Comparison of ENCODE assay signal across 26 mouse cellular contexts in the genomic region with DNA sequence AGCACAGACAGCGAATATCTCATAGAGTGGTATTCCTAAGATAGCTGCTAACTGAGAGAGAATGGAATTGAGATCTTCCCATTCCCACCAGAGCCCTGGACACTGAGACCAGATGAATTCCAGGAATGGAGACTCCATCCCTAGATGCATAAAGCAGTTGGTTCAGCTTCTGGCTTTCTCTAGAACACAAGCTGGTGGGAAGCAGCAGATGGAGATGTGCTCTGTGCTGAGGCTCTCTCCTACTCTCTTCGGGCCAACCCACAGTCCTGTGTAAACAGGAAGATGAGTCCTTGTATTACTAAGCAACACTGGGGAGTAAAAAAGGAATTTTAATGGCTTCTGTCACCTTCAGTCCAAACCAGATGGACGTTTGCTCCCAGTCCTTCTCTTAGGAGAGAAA. TPM values are rescaled to one million over a fixed set of nuclear protein-coding genes. Genes with fewer than 3 reads are reported as not detected.
DNase-seq lines count a peak whose midpoint lies in the region; ATAC-seq and TF ChIP-seq lines count a peak whose summit lies in the region.
"Had no signal": no experiment of that assay in that cellular context is flagged by ENCODE, and none has a peak within 500 bp of the region (broad histone marks: within the 10 kb centered on the region; RNA-seq: fewer than 3 reads in every experiment).

No protein-coding gene starts in this region.

- no peak for TF ChIP-seq EP300 in stomach, postnatal 0 days (optimal IDR thresholded peaks at IDR 0.05)

- H3K4me1 ChIP-seq in stomach, postnatal 0 days (replicated peaks; ENCODE audit: control insufficient read depth, insufficient read depth): no peaks in the 10 kb centered on the region
- H3K4me1 ChIP-seq: embryonic facial prominence, embryonic 12.5 days; heart, embryonic 13.5 days; kidney, embryonic 15.5 days; limb, embryonic 13.5 days; liver, embryonic 13.5 days had no signal

- no peak for TF ChIP-seq CTCF in layer of hippocampus, adult 2 months (conservative IDR thresholded peaks at IDR 0.05)
- TF ChIP-seq CTCF in stomach, postnatal 0 days (IDR thresholded peaks at IDR 0.05; ENCODE audit: low read depth): no peak

- no peak overlapping the region for H3K4me3 ChIP-seq in layer of hippocampus, adult 2 months
- H3K4me3 ChIP-seq in stomach, postnatal 0 days (ENCODE audit: low read depth, low read length): no peak overlapping the region
- H3K4me3 ChIP-seq: embryonic facial prominence, embryonic 12.5 days; heart, adult 2 months; heart, embryonic 13.5 days; kidney, embryonic 15.5 days; limb, embryonic 13.5 days; liver, embryonic 13.5 days had no signal

- no peaks in the 10 kb centered on the region for H3K27me3 ChIP-seq in stomach, postnatal 0 days (ENCODE audit: control insufficient read depth, insufficient read depth, low read length)
- H3K27me3 ChIP-seq: embryonic facial prominence, embryonic 12.5 days; heart, embryonic 13.5 days; kidney, embryonic 15.5 days; limb, embryonic 13.5 days; liver, embryonic 13.5 days had no signal

- no peaks in the 10 kb centered on the region for H3K9me3 ChIP-seq in stomach, postnatal 0 days (ENCODE audit: control insufficient read depth, low read length)
- H3K9me3 ChIP-seq: embryonic facial prominence, embryonic 12.5 days; heart, embryonic 13.5 days; kidney, embryonic 15.5 days; limb, embryonic 13.5 days; liver, embryonic 13.5 days had no signal

- 35% methylated on average over 3 of the region's 3 CpGs for WGBS in stomach, postnatal 0 days

- no peak for DNase-seq in frontal cortex, postnatal 10 days (ENCODE audit: low spot score in 2 of 2)
- DNase-seq in layer of hippocampus, adult 2 months (ENCODE audit: low spot score in 2 of 2): peak; percentile 51 to 52
- no peak for DNase-seq in layer of hippocampus, postnatal 36 days
- DNase-seq in right cerebral cortex, adult 18-20 months: peak; percentile 77
- DNase-seq in right cerebral cortex, postnatal 14 days: no peak
- no peak for DNase-seq in stomach, postnatal 0 days (ENCODE audit: low spot score)
- DNase-seq in spleen, postnatal 14 days (ENCODE audit: low spot score in 2 of 2): no peak
- DNase-seq: adrenal gland, postnatal 10 days; cerebellum, adult 2 months; cerebellum, postnatal 25 days; gastrocnemius, postnatal 36 days; heart, adult 2 months; heart, postnatal 14 days; kidney, adult 11 months; liver, embryonic 13.5 days; lung, adult 2 months; lung, postnatal 14 days; midbrain, embryonic 14.5 days; retina, postnatal 1 day; spleen, adult 18-20 months; thymus, postnatal 36 days had no signal

- H3K4me2 ChIP-seq in stomach, postnatal 0 days (replicated peaks; ENCODE audit: low read depth): no peak overlapping the region
- H3K4me2 ChIP-seq: embryonic facial prominence, embryonic 12.5 days; heart, embryonic 13.5 days; kidney, embryonic 15.5 days; limb, embryonic 13.5 days; liver, embryonic 13.5 days had no signal

- peak; percentile 97 for ATAC-seq in frontal cortex, adult (ENCODE audit: low TSS enrichment)
- peak; percentile 43; the same call in 1 of the 2 replicates for ATAC-seq in stomach, postnatal 0 days (ENCODE audit: low FRiP score, low TSS enrichment)

- H3K9ac ChIP-seq in stomach, postnatal 0 days (ENCODE audit: low read length): no peak overlapping the region
- H3K9ac ChIP-seq: embryonic facial prominence, embryonic 12.5 days; heart, embryonic 13.5 days; kidney, embryonic 15.5 days; limb, embryonic 13.5 days; liver, embryonic 13.5 days had no signal

- H3K27ac ChIP-seq in layer of hippocampus, adult 2 months: peak overlapping the region; percentile 25; the same call in 1 of the 2 replicates
- no peak overlapping the region for H3K27ac ChIP-seq in stomach, postnatal 0 days (replicated peaks)
- H3K27ac ChIP-seq: embryonic facial prominence, embryonic 12.5 days; heart, adult 2 months; heart, embryonic 13.5 days; kidney, embryonic 15.5 days; limb, embryonic 13.5 days; liver, embryonic 13.5 days had no signal

- H3K36me3 ChIP-seq in stomach, postnatal 0 days (ENCODE audit: control insufficient read depth, insufficient read depth, low read length): no peaks in the 10 kb centered on the region
- H3K36me3 ChIP-seq: embryonic facial prominence, embryonic 12.5 days; heart, embryonic 13.5 days; kidney, embryonic 15.5 days; limb, embryonic 13.5 days; liver, embryonic 13.5 days had no signal

RNA-seq across cellular contexts. Expression of a gene that starts 32.4 kb away (rescaled TPM):
- 10 to 100 TPM; 20.1 to 22.2 TPM for total RNA-seq in layer of hippocampus, adult 2 months (2021)
- 10 to 100 TPM; 22.7 to 24.7 TPM for total RNA-seq in layer of hippocampus, postnatal 36 days (2021)
- 0.44 and 0.48 TPM in 2 replicates for polyA plus RNA-seq in stomach, postnatal 0 days (2015; fragmentation: Nextera tagmentation; extraction: Ambion mirVana)

Comparison
In these comparisons a context has a peak if more than half of its experiments do, and no peak if none do; other contexts are left out.
1. DNase-seq: peak in layer of hippocampus, adult 2 months (2 of 2) and right cerebral cortex, adult 18-20 months (single experiment); none in frontal cortex, postnatal 10 days (0 of 2), layer of hippocampus, postnatal 36 days (0 of 2), right cerebral cortex, postnatal 14 days (single experiment), stomach, postnatal 0 days (single experiment) and spleen, postnatal 14 days (0 of 2).